Mouse (Mus musculus) C2C12 (cell line): ENCODE data around the gene Smad9. TPM values are rescaled to one million over a fixed set of nuclear protein-coding genes. Genes with fewer than 3 reads are reported as not detected.

Experiments
- H3K27me3 ChIP-seq: one replicate; pipeline ENCODE4 v1.6.1; 2011; ENCODE audit not compliant: control insufficient read depth, insufficient read depth, insufficient read length
- H3K36me3 ChIP-seq: one replicate; pipeline ENCODE4 v1.6.1; 2011; ENCODE audit not compliant: control insufficient read depth, insufficient read depth
- H3K4me3 ChIP-seq: one replicate; pipeline ENCODE4 v1.5.1; 2011; ENCODE audit warnings: mild to moderate bottlenecking, control low read depth; ENCODE audit not compliant: poor library complexity, insufficient read depth, severe bottlenecking
- H3K79me2 ChIP-seq: one replicate; pipeline ENCODE4 v1.6.1; 2011; ENCODE audit not compliant: control insufficient read depth, insufficient read depth
- H3K79me3 ChIP-seq: one replicate; pipeline ENCODE4 v1.6.1; 2011; ENCODE audit warnings: low read depth, control low read depth
- H3ac ChIP-seq: one replicate; pipeline ENCODE3; 2011; ENCODE audit warnings: low read depth; ENCODE audit not compliant: control insufficient read depth, insufficient read length
- CEBPB ChIP-seq: IDR thresholded peaks from one replicate; pipeline ENCODE4 v1.6.1; 2011; ENCODE audit warnings: low read depth, mild to moderate bottlenecking, control low read depth, moderate library complexity
- CTCF ChIP-seq: IDR thresholded peaks from one replicate; pipeline ENCODE4 v1.5.1; 2011; ENCODE audit not compliant: control insufficient read depth, insufficient read depth, insufficient read length
- FOSL1 ChIP-seq: IDR thresholded peaks from one replicate; pipeline ENCODE4 v1.8.0; 2011; ENCODE audit warnings: mild to moderate bottlenecking, low read length; ENCODE audit not compliant: poor library complexity, insufficient read depth, severe bottlenecking
- MAX ChIP-seq: IDR thresholded peaks from one replicate; pipeline ENCODE4 v1.6.1; 2011; ENCODE audit warnings: mild to moderate bottlenecking, control low read depth
- MYOD1 ChIP-seq: IDR thresholded peaks from one replicate; pipeline ENCODE4 v1.6.1; 2011; ENCODE audit warnings: low read depth; ENCODE audit not compliant: control insufficient read depth, insufficient read length
- MYOG ChIP-seq: IDR thresholded peaks from one replicate; pipeline ENCODE4 v1.6.1; 2011; ENCODE audit not compliant: control insufficient read depth, insufficient read length; ENCODE audit errors: extremely low read depth
- USF1 ChIP-seq: IDR thresholded peaks from one replicate; pipeline ENCODE4 v1.6.1; 2011; ENCODE audit warnings: low read depth, mild to moderate bottlenecking, control low read depth, moderate library complexity
- polyA plus RNA-seq: library from polyadenylated mRNA; unstranded; fragments of >200 nt; fragmentation: generic; extraction: Trizol; gene quantifications from one replicate; pipeline ENCODE4 v1.2.1, GENCODE M21; 2012; ENCODE audit warnings: missing spikeins

Gene Smad9
- polyA plus RNA-seq, 1 experiment = 2.5 TPM

DNA sequence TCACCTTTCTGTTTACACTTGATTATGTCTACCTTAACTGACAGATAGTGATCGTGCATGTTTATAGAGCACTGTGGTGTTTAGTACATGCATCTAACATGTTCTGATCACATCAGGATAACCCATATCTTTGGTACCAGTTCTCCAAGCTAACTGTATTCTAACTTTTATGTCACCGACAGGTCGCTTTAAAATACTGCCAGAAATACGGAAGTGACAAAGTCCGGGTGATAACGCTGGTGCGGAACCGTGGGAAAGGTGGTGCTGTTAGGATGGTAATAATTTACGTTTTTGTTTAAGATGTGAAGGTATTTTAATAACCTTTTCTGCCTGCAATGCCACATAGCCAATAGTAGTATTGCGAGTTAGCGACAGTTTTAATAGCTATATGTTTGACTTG is 13.4 kb upstream of the Smad9 start:
- peaks cover 6% of the 10 kb centered on the region for H3K79me3 ChIP-seq
- TF ChIP-seq MYOD1 (no peak), MYOG (no peak), MAX (no peak), FOSL1 (no peak), CTCF (no peak), USF1 (no peak), CEBPB (no peak)
- H3ac ChIP-seq = no peak overlapping the region
- H3K36me3 ChIP-seq = peaks cover 72% of the 10 kb centered on the region
- no peaks in the 10 kb centered on the region for H3K27me3 ChIP-seq
- H3K79me2 ChIP-seq = peaks cover 20% of the 10 kb centered on the region
- H3K4me3 ChIP-seq = no peak overlapping the region

DNA sequence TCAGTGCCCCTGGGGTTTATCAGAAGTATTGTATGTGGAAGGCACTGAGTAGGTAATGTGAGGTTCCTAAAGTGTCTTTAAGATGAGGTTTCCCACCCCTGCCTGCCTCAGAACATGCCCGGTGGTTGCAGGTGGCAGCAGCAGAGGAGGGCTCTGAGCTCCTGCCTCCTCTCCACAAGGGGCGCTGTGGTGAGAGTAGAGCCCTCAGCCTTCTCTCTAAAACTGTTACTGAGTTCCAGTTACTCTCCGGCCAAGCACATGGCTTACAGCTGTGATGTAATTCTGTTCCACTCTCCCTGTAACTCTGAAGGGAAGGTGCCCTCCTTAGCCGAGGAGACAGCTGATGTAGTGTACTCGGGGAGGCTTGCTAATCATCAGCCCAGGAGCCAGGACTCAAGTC is 9.6 kb upstream of the Smad9 start:
- TF ChIP-seq CEBPB = no peak
- peak; percentile 25 for TF ChIP-seq CTCF
- Histone ChIP-seq H3K27me3 (no peaks in the 10 kb centered on the region), H3K79me2 (no peaks in the 10 kb centered on the region), H3K4me3 (no peak overlapping the region), H3K36me3 (peaks cover 86% of the 10 kb centered on the region), H3K79me3 (no peaks in the 10 kb centered on the region), H3ac (no peak overlapping the region)

DNA sequence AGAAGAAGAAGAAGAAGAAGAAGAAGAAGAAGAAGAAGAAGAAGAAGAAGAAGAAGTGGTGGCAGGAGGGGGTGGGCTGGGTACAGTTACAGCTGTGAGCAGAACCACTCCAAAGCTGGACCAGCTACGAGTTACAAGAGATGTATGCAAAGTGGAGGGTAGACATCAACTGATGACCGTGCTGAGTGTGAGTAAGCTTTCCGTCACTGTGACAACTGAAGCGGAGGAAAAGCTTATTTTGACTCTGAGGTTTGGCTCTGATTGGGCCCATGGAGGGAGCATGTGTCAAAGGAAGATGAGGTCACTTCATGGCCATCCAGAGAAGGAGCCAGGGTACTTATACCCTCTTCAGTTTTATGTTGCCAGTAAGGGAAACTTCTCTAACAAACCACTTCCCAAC is 2.0 kb upstream of the Smad9 start:
- Histone ChIP-seq H3K79me2 (no peaks in the 10 kb centered on the region), H3ac (no peak overlapping the region), H3K4me3 (no peak overlapping the region), H3K27me3 (no peaks in the 10 kb centered on the region), H3K36me3 (peaks cover 21% of the 10 kb centered on the region), H3K79me3 (no peaks in the 10 kb centered on the region)
- TF ChIP-seq CTCF (no peak), MAX (no peak), FOSL1 (no peak), USF1 (no peak), MYOG (no peak), CEBPB (no peak), MYOD1 (no peak)

DNA sequence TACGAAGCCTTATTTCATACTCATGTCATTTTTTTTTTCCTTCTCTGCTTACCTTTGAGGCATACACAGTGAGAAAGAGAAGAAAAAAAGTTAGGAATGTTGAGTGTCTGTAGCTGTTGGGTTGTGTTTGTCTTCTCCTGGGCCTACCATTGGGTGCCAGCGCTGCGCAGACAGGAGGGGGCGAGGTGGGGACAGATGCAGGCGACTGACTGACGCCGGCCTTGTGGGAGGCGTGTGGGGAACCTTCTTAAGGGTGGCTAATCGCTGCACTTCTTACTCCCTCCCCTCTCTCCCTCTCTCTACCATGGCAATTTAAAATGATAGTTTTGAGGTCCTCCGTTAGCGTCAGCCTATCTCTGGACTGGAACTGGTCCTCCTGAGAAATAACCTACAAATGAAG is 676 bp downstream of the Smad9 start:
- Histone ChIP-seq H3K4me3 (peak overlapping the region; percentile 28), H3K36me3 (no peaks in the 10 kb centered on the region), H3K79me3 (no peaks in the 10 kb centered on the region), H3K27me3 (no peaks in the 10 kb centered on the region), H3ac (peak overlapping the region; percentile 0), H3K79me2 (no peaks in the 10 kb centered on the region)
- TF ChIP-seq MAX (no peak), FOSL1 (no peak), MYOG (no peak), CEBPB (no peak), MYOD1 (no peak), CTCF (no peak), USF1 (no peak)

DNA sequence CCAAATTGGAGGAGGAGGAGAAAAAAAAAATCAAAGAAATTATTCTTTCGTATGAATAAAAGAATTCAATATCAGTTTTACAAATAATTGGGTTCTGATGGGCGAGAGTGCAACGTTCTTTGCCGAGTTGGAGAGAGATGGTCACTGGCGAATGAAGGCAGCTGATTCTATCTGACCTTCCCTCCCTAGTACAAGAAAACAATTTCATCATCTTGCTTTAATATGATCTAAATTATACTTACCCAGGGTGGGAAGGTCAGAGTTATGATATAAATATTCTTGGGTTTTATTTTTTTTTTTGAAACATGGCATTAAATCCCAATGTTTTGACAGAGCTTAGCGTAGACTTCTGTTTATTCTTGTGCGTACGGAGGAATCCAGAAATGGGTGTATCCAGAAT is 2.1 kb downstream of the Smad9 start:
- no peaks in the 10 kb centered on the region for H3K79me2 ChIP-seq
- no peaks in the 10 kb centered on the region for H3K27me3 ChIP-seq
- H3K79me3 ChIP-seq = no peaks in the 10 kb centered on the region
- TF ChIP-seq CTCF (no peak), MAX (no peak), MYOD1 (no peak), USF1 (no peak), MYOG (no peak), FOSL1 (no peak), CEBPB (no peak)
- H3K4me3 ChIP-seq = no peak overlapping the region
- no peaks in the 10 kb centered on the region for H3K36me3 ChIP-seq
- no peak overlapping the region for H3ac ChIP-seq

DNA sequence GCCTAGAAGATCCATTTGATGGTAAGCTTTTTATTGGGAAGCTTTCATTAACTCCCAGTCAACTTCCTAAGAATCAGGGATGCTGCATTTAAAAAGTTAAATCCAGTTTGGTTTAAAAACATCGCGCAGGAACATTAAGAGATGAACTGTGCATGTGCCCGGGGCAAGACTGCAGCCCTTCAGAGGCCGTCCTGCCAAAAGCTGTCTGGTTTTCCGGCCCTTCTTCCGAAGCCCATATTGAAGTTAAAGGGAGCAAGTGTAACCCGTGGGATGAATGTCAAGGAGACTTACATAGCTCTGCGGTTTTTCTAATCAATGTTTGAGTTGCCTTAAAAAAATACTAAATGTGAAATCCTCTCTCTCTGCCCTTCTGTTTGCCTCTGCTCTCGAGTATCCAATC is 3.8 kb downstream of the Smad9 start:
- Histone ChIP-seq H3K79me2 (no peaks in the 10 kb centered on the region), H3K36me3 (no peaks in the 10 kb centered on the region), H3K4me3 (no peak overlapping the region), H3K79me3 (no peaks in the 10 kb centered on the region), H3K27me3 (no peaks in the 10 kb centered on the region), H3ac (no peak overlapping the region)
- TF ChIP-seq CEBPB = no peak
- no peak for TF ChIP-seq CTCF
- no peak for TF ChIP-seq USF1
- no peak for TF ChIP-seq MYOG
- no peak for TF ChIP-seq MYOD1
- TF ChIP-seq MAX = no peak
- no peak for TF ChIP-seq FOSL1
